Mouse (Mus musculus): ENCODE data around the gene Ifnlr1. TPM values are rescaled to one million over a fixed set of nuclear protein-coding genes. Genes with fewer than 3 reads are reported as not detected.

Gene Ifnlr1
- polyA plus RNA-seq, 1 experiment from 2014 or later, result 1.6 TPM

- Histone ChIP-seq H3K27ac (ENCODE audit: low read length) (no peak overlapping the region), H3K4me3 (replicated peaks; ENCODE audit: low read length) (no peak overlapping the region), H3K4me1 (ENCODE audit: control insufficient read depth, insufficient read depth, low read length) (peaks cover 11% of the 10 kb centered on the region), H3K9me3 (replicated peaks; ENCODE audit: control insufficient read depth, low read length) (0 out of 2 replicates have a peak, but pooled peaks cover 6% of the 10 kb centered on the region), H3K27me3 (ENCODE audit: control insufficient read depth, insufficient read depth, low read length) (no peaks in the 10 kb centered on the region), H3K36me3 (ENCODE audit: control insufficient read depth, insufficient read depth, low read length) (no peaks in the 10 kb centered on the region), H3K4me2 (ENCODE audit: low read depth, low read length) (no peak overlapping the region), H3K9ac (ENCODE audit: low read length) (no peak overlapping the region)
- 54% methylated on average over 11 of the region's 11 CpGs for WGBS
- ATAC-seq (ENCODE audit: insufficient read depth, low FRiP score), result no peak
These were observed 40.3 kb downstream of the Ifnlr1 start for GRCm38 (mm10) chr4:135726416-135726815.

GRCm38 (mm10) chr4:135727817-135728216, 41.7 kb downstream of the Ifnlr1 start, which contains the start of gene Il22ra1:
Gene Il22ra1 (plus strand): TSS chr4:135728172.
- H3K27ac ChIP-seq (ENCODE audit: low read length), result peak within 1 kb of the TSS; percentile 84
- peaks cover 11% of the 10 kb centered on the region for H3K4me1 ChIP-seq (ENCODE audit: control insufficient read depth, insufficient read depth, low read length)
- 24% methylated on average over 14 of the region's 14 CpGs for WGBS
- H3K4me2 ChIP-seq (ENCODE audit: low read depth, low read length), result peak within 1 kb of the TSS; percentile 42
- peak within 1 kb of the TSS; percentile 57 for H3K9ac ChIP-seq (ENCODE audit: low read length)
- H3K27me3 ChIP-seq (ENCODE audit: control insufficient read depth, insufficient read depth, low read length), result no peaks in the 10 kb centered on the region
- peak; percentile 83 for ATAC-seq (ENCODE audit: insufficient read depth, low FRiP score)
- H3K4me3 ChIP-seq (replicated peaks; ENCODE audit: low read length), result peak within 1 kb of the TSS; percentile 39
- 0 out of 2 replicates have a peak, but pooled peaks cover 3% of the 10 kb centered on the region for H3K9me3 ChIP-seq (replicated peaks; ENCODE audit: control insufficient read depth, low read length)
- H3K36me3 ChIP-seq (ENCODE audit: control insufficient read depth, insufficient read depth, low read length), result no peaks in the 10 kb centered on the region

- Histone ChIP-seq H3K36me3 (ENCODE audit: control insufficient read depth, insufficient read depth, low read length) (0 out of 2 replicates have a peak, but pooled peaks cover 9% of the 10 kb centered on the region), H3K4me3 (replicated peaks; ENCODE audit: low read length) (no peak overlapping the region), H3K27me3 (ENCODE audit: control insufficient read depth, insufficient read depth, low read length) (no peaks in the 10 kb centered on the region), H3K4me2 (ENCODE audit: low read depth, low read length) (peak overlapping the region; percentile 17), H3K9ac (ENCODE audit: low read length) (no peak overlapping the region), H3K27ac (ENCODE audit: low read length) (no peak overlapping the region; the same call in 1 of the 2 replicates), H3K4me1 (ENCODE audit: control insufficient read depth, insufficient read depth, low read length) (peaks cover 11% of the 10 kb centered on the region), H3K9me3 (replicated peaks; ENCODE audit: control insufficient read depth, low read length) (0 out of 2 replicates have a peak, but pooled peaks cover 9% of the 10 kb centered on the region)
- ATAC-seq (ENCODE audit: insufficient read depth, low FRiP score), result no peak
- 76% methylated on average over 9 of the region's 9 CpGs for WGBS
These were observed 44.1 kb downstream of the Ifnlr1 start for GRCm38 (mm10) chr4:135730204-135730603.

GRCm38 (mm10) chr4:135730951-135731350, 44.9 kb downstream of the Ifnlr1 start:
- 82% methylated on average over 8 of the region's 8 CpGs for WGBS
- no peaks in the 10 kb centered on the region for H3K27me3 ChIP-seq (ENCODE audit: control insufficient read depth, insufficient read depth, low read length)
- H3K4me2 ChIP-seq (ENCODE audit: low read depth, low read length), result no peak overlapping the region
- H3K9ac ChIP-seq (ENCODE audit: low read length), result no peak overlapping the region
- ATAC-seq (ENCODE audit: insufficient read depth, low FRiP score), result no peak
- H3K27ac ChIP-seq (ENCODE audit: low read length), result no peak overlapping the region
- H3K9me3 ChIP-seq (replicated peaks; ENCODE audit: control insufficient read depth, low read length), result 0 out of 2 replicates have a peak, but pooled peaks cover 9% of the 10 kb centered on the region
- no peak overlapping the region for H3K4me3 ChIP-seq (replicated peaks; ENCODE audit: low read length)
- peaks cover 11% of the 10 kb centered on the region for H3K4me1 ChIP-seq (ENCODE audit: control insufficient read depth, insufficient read depth, low read length)
- 0 out of 2 replicates have a peak, but pooled peaks cover 9% of the 10 kb centered on the region for H3K36me3 ChIP-seq (ENCODE audit: control insufficient read depth, insufficient read depth, low read length)

- Histone ChIP-seq H3K4me1 (ENCODE audit: control insufficient read depth, insufficient read depth, low read length) (peaks cover 11% of the 10 kb centered on the region), H3K27ac (ENCODE audit: low read length) (no peak overlapping the region), H3K27me3 (ENCODE audit: control insufficient read depth, insufficient read depth, low read length) (no peaks in the 10 kb centered on the region), H3K4me2 (ENCODE audit: low read depth, low read length) (no peak overlapping the region), H3K36me3 (ENCODE audit: control insufficient read depth, insufficient read depth, low read length) (0 out of 2 replicates have a peak, but pooled peaks cover 9% of the 10 kb centered on the region), H3K9ac (ENCODE audit: low read length) (no peak overlapping the region), H3K9me3 (replicated peaks; ENCODE audit: control insufficient read depth, low read length) (0 out of 2 replicates have a peak, but pooled peaks cover 9% of the 10 kb centered on the region), H3K4me3 (replicated peaks; ENCODE audit: low read length) (no peak overlapping the region)
- no peak for ATAC-seq (ENCODE audit: insufficient read depth, low FRiP score)
- WGBS, result 94% methylated on average over 14 of the region's 14 CpGs
These were observed 47.8 kb downstream of the Ifnlr1 start for GRCm38 (mm10) chr4:135733901-135734300.

- Histone ChIP-seq H3K27me3 (ENCODE audit: control insufficient read depth, insufficient read depth, low read length) (no peaks in the 10 kb centered on the region), H3K4me3 (replicated peaks; ENCODE audit: low read length) (no peak overlapping the region), H3K36me3 (ENCODE audit: control insufficient read depth, insufficient read depth, low read length) (0 out of 2 replicates have a peak, but pooled peaks cover 9% of the 10 kb centered on the region), H3K9ac (ENCODE audit: low read length) (no peak overlapping the region), H3K4me2 (ENCODE audit: low read depth, low read length) (no peak overlapping the region), H3K27ac (ENCODE audit: low read length) (no peak overlapping the region), H3K4me1 (ENCODE audit: control insufficient read depth, insufficient read depth, low read length) (peaks cover 13% of the 10 kb centered on the region; the same call in 1 of the 2 replicates), H3K9me3 (replicated peaks; ENCODE audit: control insufficient read depth, low read length) (0 out of 2 replicates have a peak, but pooled peaks cover 9% of the 10 kb centered on the region)
- no peak for ATAC-seq (ENCODE audit: insufficient read depth, low FRiP score)
- WGBS, result 64% methylated on average over 3 of the region's 3 CpGs
These were observed 50.8 kb downstream of the Ifnlr1 start for GRCm38 (mm10) chr4:135736903-135737302.

- Histone ChIP-seq H3K9me3 (replicated peaks; ENCODE audit: control insufficient read depth, low read length) (0 out of 2 replicates have a peak, but pooled peaks cover 9% of the 10 kb centered on the region), H3K36me3 (ENCODE audit: control insufficient read depth, insufficient read depth, low read length) (0 out of 2 replicates have a peak, but pooled peaks cover 9% of the 10 kb centered on the region), H3K27ac (ENCODE audit: low read length) (no peak overlapping the region), H3K4me2 (ENCODE audit: low read depth, low read length) (no peak overlapping the region), H3K27me3 (ENCODE audit: control insufficient read depth, insufficient read depth, low read length) (no peaks in the 10 kb centered on the region), H3K4me3 (replicated peaks; ENCODE audit: low read length) (no peak overlapping the region), H3K9ac (ENCODE audit: low read length) (no peak overlapping the region), H3K4me1 (ENCODE audit: control insufficient read depth, insufficient read depth, low read length) (peaks cover 13% of the 10 kb centered on the region; the same call in 1 of the 2 replicates)
- no peak for ATAC-seq (ENCODE audit: insufficient read depth, low FRiP score)
- WGBS, result 47% methylated on average over 5 of the region's 5 CpGs
These were observed 52.1 kb downstream of the Ifnlr1 start for GRCm38 (mm10) chr4:135738237-135738636.

- Histone ChIP-seq H3K36me3 (ENCODE audit: control insufficient read depth, insufficient read depth, low read length) (0 out of 2 replicates have a peak, but pooled peaks cover 6% of the 10 kb centered on the region), H3K4me3 (replicated peaks; ENCODE audit: low read length) (no peak overlapping the region), H3K27ac (ENCODE audit: low read length) (no peak overlapping the region; the same call in 1 of the 2 replicates), H3K4me1 (ENCODE audit: control insufficient read depth, insufficient read depth, low read length) (peaks cover 13% of the 10 kb centered on the region; the same call in 1 of the 2 replicates), H3K9ac (ENCODE audit: low read length) (no peak overlapping the region), H3K4me2 (ENCODE audit: low read depth, low read length) (no peak overlapping the region), H3K27me3 (ENCODE audit: control insufficient read depth, insufficient read depth, low read length) (no peaks in the 10 kb centered on the region), H3K9me3 (replicated peaks; ENCODE audit: control insufficient read depth, low read length) (0 out of 2 replicates have a peak, but pooled peaks cover 7% of the 10 kb centered on the region)
- no peak for ATAC-seq (ENCODE audit: insufficient read depth, low FRiP score)
- WGBS, result 57% methylated on average over 7 of the region's 7 CpGs
These were observed 53.1 kb downstream of the Ifnlr1 start for GRCm38 (mm10) chr4:135739148-135739547.

- ATAC-seq (ENCODE audit: insufficient read depth, low FRiP score), result peak; percentile 59; the same call in 1 of the 2 replicates
- Histone ChIP-seq H3K9ac (ENCODE audit: low read length) (no peak overlapping the region), H3K27ac (ENCODE audit: low read length) (no peak overlapping the region), H3K9me3 (replicated peaks; ENCODE audit: control insufficient read depth, low read length) (0 out of 2 replicates have a peak, but pooled peaks cover 2% of the 10 kb centered on the region), H3K36me3 (ENCODE audit: control insufficient read depth, insufficient read depth, low read length) (0 out of 2 replicates have a peak, but pooled peaks cover under 1% of the 10 kb centered on the region), H3K4me2 (ENCODE audit: low read depth, low read length) (no peak overlapping the region), H3K4me3 (replicated peaks; ENCODE audit: low read length) (no peak overlapping the region), H3K4me1 (ENCODE audit: control insufficient read depth, insufficient read depth, low read length) (peaks cover 17% of the 10 kb centered on the region), H3K27me3 (ENCODE audit: control insufficient read depth, insufficient read depth, low read length) (no peaks in the 10 kb centered on the region)
- WGBS, result 80% methylated on average over 14 of the region's 14 CpGs
These were observed 53.6 kb downstream of the Ifnlr1 start for GRCm38 (mm10) chr4:135739672-135740071.

Data from stomach, embryonic 16.5 days (tissue).